Mouse (Mus musculus): Measurements from ENCODE around the gene Suclg2. TPM values are rescaled to one million over a fixed set of nuclear protein-coding genes. Genes with fewer than 3 reads are reported as not detected.

The Suclg2 gene
- polyA plus RNA-seq, 1 experiment from 2014 or later, result 67.7 TPM

GRCm38 (mm10) chr6:95573035-95573759 is 145.4 kb downstream of the Suclg2 start:
- Histone ChIP-seq H3K27ac (ENCODE audit: low read length) (no peak overlapping the region), H3K9ac (ENCODE audit: low read length) (no peak overlapping the region), H3K9me3 (ENCODE audit: control insufficient read depth, low read length) (no peaks in the 10 kb centered on the region), H3K27me3 (ENCODE audit: control insufficient read depth, insufficient read depth, low read depth, low read length) (no peaks in the 10 kb centered on the region), H3K36me3 (ENCODE audit: control insufficient read depth, insufficient read depth, low read length) (no peaks in the 10 kb centered on the region), H3K4me3 (ENCODE audit: low read length) (no peak overlapping the region), H3K4me2 (ENCODE audit: low read depth, low read length) (no peak overlapping the region), H3K4me1 (replicated peaks; ENCODE audit: control insufficient read depth, insufficient read depth, low read length) (no peaks in the 10 kb centered on the region; the same call in 1 of the 2 replicates)
- 90% methylated on average over 3 of the region's 3 CpGs for WGBS
- no peak for ATAC-seq (ENCODE audit: low read depth)

- ATAC-seq (ENCODE audit: low read depth), result no peak
- Histone ChIP-seq H3K4me2 (ENCODE audit: low read depth, low read length) (no peak overlapping the region), H3K9ac (ENCODE audit: low read length) (no peak overlapping the region), H3K36me3 (ENCODE audit: control insufficient read depth, insufficient read depth, low read length) (no peaks in the 10 kb centered on the region), H3K4me1 (replicated peaks; ENCODE audit: control insufficient read depth, insufficient read depth, low read length) (no peaks in the 10 kb centered on the region; the same call in 1 of the 2 replicates), H3K4me3 (ENCODE audit: low read length) (no peak overlapping the region), H3K27me3 (ENCODE audit: control insufficient read depth, insufficient read depth, low read depth, low read length) (no peaks in the 10 kb centered on the region), H3K9me3 (ENCODE audit: control insufficient read depth, low read length) (no peaks in the 10 kb centered on the region), H3K27ac (ENCODE audit: low read length) (no peak overlapping the region)
- WGBS, result 89% methylated on average over 3 of the region's 3 CpGs
Observed at GRCm38 (mm10) chr6:95571620-95572019, 147.0 kb downstream of the Suclg2 start.

- Histone ChIP-seq H3K27me3 (ENCODE audit: control insufficient read depth, insufficient read depth, low read depth, low read length) (no peaks in the 10 kb centered on the region), H3K36me3 (ENCODE audit: control insufficient read depth, insufficient read depth, low read length) (no peaks in the 10 kb centered on the region), H3K27ac (ENCODE audit: low read length) (no peak overlapping the region; the same call in none of the 2 replicates), H3K4me2 (ENCODE audit: low read depth, low read length) (no peak overlapping the region), H3K4me1 (replicated peaks; ENCODE audit: control insufficient read depth, insufficient read depth, low read length) (0 out of 2 replicates have a peak, but pooled peaks cover 4% of the 10 kb centered on the region), H3K9ac (ENCODE audit: low read length) (no peak overlapping the region), H3K9me3 (ENCODE audit: control insufficient read depth, low read length) (no peaks in the 10 kb centered on the region), H3K4me3 (ENCODE audit: low read length) (no peak overlapping the region)
- peak; percentile 85 for ATAC-seq (ENCODE audit: low read depth)
- 54% methylated on average over 2 of the region's 2 CpGs for WGBS
Observed at GRCm38 (mm10) chr6:95563355-95564009, 155.1 kb downstream of the Suclg2 start.

- peaks cover 3% of the 10 kb centered on the region; the same call in 1 of the 2 replicates for H3K4me1 ChIP-seq (replicated peaks; ENCODE audit: control insufficient read depth, insufficient read depth, low read length)
- ATAC-seq (ENCODE audit: low read depth), result no peak
Observed at GRCm38 (mm10) chr6:95556320-95556719, 162.3 kb downstream of the Suclg2 start.

GRCm38 (mm10) chr6:95552339-95552950 is 166.2 kb downstream of the Suclg2 start:
- Histone ChIP-seq H3K27ac (ENCODE audit: low read length) (no peak overlapping the region), H3K4me1 (replicated peaks; ENCODE audit: control insufficient read depth, insufficient read depth, low read length) (peaks cover 10% of the 10 kb centered on the region; the same call in 1 of the 2 replicates), H3K9me3 (ENCODE audit: control insufficient read depth, low read length) (no peaks in the 10 kb centered on the region), H3K4me2 (ENCODE audit: low read depth, low read length) (no peak overlapping the region), H3K9ac (ENCODE audit: low read length) (no peak overlapping the region), H3K4me3 (ENCODE audit: low read length) (no peak overlapping the region), H3K36me3 (ENCODE audit: control insufficient read depth, insufficient read depth, low read length) (no peaks in the 10 kb centered on the region), H3K27me3 (ENCODE audit: control insufficient read depth, insufficient read depth, low read depth, low read length) (no peaks in the 10 kb centered on the region)
- 0 out of 2 replicates have a peak, but pooled peaks have one; percentile 36 for ATAC-seq (ENCODE audit: low read depth)
- 48% methylated on average over 6 of the region's 6 CpGs for WGBS

More at GRCm38 (mm10) chr6:95556320-95556719, 162.3 kb downstream of the Suclg2 start:
- H3K27me3 ChIP-seq (ENCODE audit: control insufficient read depth, insufficient read depth, low read depth, low read length), result no peaks in the 10 kb centered on the region
- no peak overlapping the region for H3K27ac ChIP-seq (ENCODE audit: low read length)
- H3K4me2 ChIP-seq (ENCODE audit: low read depth, low read length), result no peak overlapping the region
- no peaks in the 10 kb centered on the region for H3K36me3 ChIP-seq (ENCODE audit: control insufficient read depth, insufficient read depth, low read length)
- WGBS, result 80% methylated on average over 6 of the region's 6 CpGs
- no peak overlapping the region for H3K4me3 ChIP-seq (ENCODE audit: low read length)
- H3K9ac ChIP-seq (ENCODE audit: low read length), result no peak overlapping the region
- H3K9me3 ChIP-seq (ENCODE audit: control insufficient read depth, low read length), result no peaks in the 10 kb centered on the region

- H3K4me1 ChIP-seq (replicated peaks; ENCODE audit: control insufficient read depth, insufficient read depth, low read length), result peaks cover 19% of the 10 kb centered on the region
- no peaks in the 10 kb centered on the region for H3K9me3 ChIP-seq (ENCODE audit: control insufficient read depth, low read length)
- H3K9ac ChIP-seq (ENCODE audit: low read length), result no peak overlapping the region
- H3K4me2 ChIP-seq (ENCODE audit: low read depth, low read length), result no peak overlapping the region
- H3K4me3 ChIP-seq (ENCODE audit: low read length), result no peak overlapping the region
- no peak overlapping the region for H3K27ac ChIP-seq (ENCODE audit: low read length)
- no peaks in the 10 kb centered on the region for H3K27me3 ChIP-seq (ENCODE audit: control insufficient read depth, insufficient read depth, low read depth, low read length)
- no peaks in the 10 kb centered on the region for H3K36me3 ChIP-seq (ENCODE audit: control insufficient read depth, insufficient read depth, low read length)
- 57% methylated on average over 4 of the region's 4 CpGs for WGBS
- ATAC-seq (ENCODE audit: low read depth), result 0 out of 2 replicates have a peak, but pooled peaks have one; percentile 42
Observed at GRCm38 (mm10) chr6:95551000-95551399, 167.6 kb downstream of the Suclg2 start.

GRCm38 (mm10) chr6:95546189-95546832 is 172.3 kb downstream of the Suclg2 start:
- H3K9me3 ChIP-seq (ENCODE audit: control insufficient read depth, low read length), result no peaks in the 10 kb centered on the region
- ATAC-seq (ENCODE audit: low read depth), result no peak
- no peaks in the 10 kb centered on the region for H3K27me3 ChIP-seq (ENCODE audit: control insufficient read depth, insufficient read depth, low read depth, low read length)
- WGBS, result 80% methylated on average over 7 of the region's 7 CpGs
- no peaks in the 10 kb centered on the region for H3K36me3 ChIP-seq (ENCODE audit: control insufficient read depth, insufficient read depth, low read length)
- no peak overlapping the region for H3K4me3 ChIP-seq (ENCODE audit: low read length)
- H3K4me2 ChIP-seq (ENCODE audit: low read depth, low read length), result no peak overlapping the region
- H3K27ac ChIP-seq (ENCODE audit: low read length), result peak overlapping the region; percentile 55
- H3K9ac ChIP-seq (ENCODE audit: low read length), result no peak overlapping the region
- H3K4me1 ChIP-seq (replicated peaks; ENCODE audit: control insufficient read depth, insufficient read depth, low read length), result peaks cover 15% of the 10 kb centered on the region

- H3K4me1 ChIP-seq (replicated peaks; ENCODE audit: control insufficient read depth, insufficient read depth, low read length), result peaks cover 12% of the 10 kb centered on the region
- H3K4me3 ChIP-seq (ENCODE audit: low read length), result no peak overlapping the region
- peak; percentile 43; the same call in 1 of the 2 replicates for ATAC-seq (ENCODE audit: low read depth)
- H3K36me3 ChIP-seq (ENCODE audit: control insufficient read depth, insufficient read depth, low read length), result no peaks in the 10 kb centered on the region
- no peaks in the 10 kb centered on the region for H3K27me3 ChIP-seq (ENCODE audit: control insufficient read depth, insufficient read depth, low read depth, low read length)
- H3K27ac ChIP-seq (ENCODE audit: low read length), result peak overlapping the region; percentile 7
- no peak overlapping the region for H3K4me2 ChIP-seq (ENCODE audit: low read depth, low read length)
- H3K9me3 ChIP-seq (ENCODE audit: control insufficient read depth, low read length), result no peaks in the 10 kb centered on the region
- no peak overlapping the region for H3K9ac ChIP-seq (ENCODE audit: low read length)
Observed at GRCm38 (mm10) chr6:95545714-95546113, 172.9 kb downstream of the Suclg2 start.

- 72% methylated on average over 3 of the region's 3 CpGs for WGBS
- no peak overlapping the region for H3K9ac ChIP-seq (ENCODE audit: low read length)
- peaks cover 10% of the 10 kb centered on the region for H3K4me1 ChIP-seq (replicated peaks; ENCODE audit: control insufficient read depth, insufficient read depth, low read length)
- H3K36me3 ChIP-seq (ENCODE audit: control insufficient read depth, insufficient read depth, low read length), result no peaks in the 10 kb centered on the region
- peak overlapping the region; percentile 7 for H3K27ac ChIP-seq (ENCODE audit: low read length)
- no peak for ATAC-seq (ENCODE audit: low read depth)
- no peaks in the 10 kb centered on the region for H3K27me3 ChIP-seq (ENCODE audit: control insufficient read depth, insufficient read depth, low read depth, low read length)
- H3K4me3 ChIP-seq (ENCODE audit: low read length), result no peak overlapping the region
- no peak overlapping the region for H3K4me2 ChIP-seq (ENCODE audit: low read depth, low read length)
- no peaks in the 10 kb centered on the region for H3K9me3 ChIP-seq (ENCODE audit: control insufficient read depth, low read length)
Observed at GRCm38 (mm10) chr6:95545296-95545695, 173.3 kb downstream of the Suclg2 start.
